Mouse (Mus musculus) liver, adult 2 months (tissue): ENCODE data around the gene Il23a.

ENCODE experiments used
- CTCF ChIP-seq: fragments of 200-500 bp; IDR thresholded peaks from 2 replicates; pipeline ENCODE4 v1.5.1; 2011; ENCODE audit warnings: low read depth, low read length, control low read depth
- POLR2A ChIP-seq: fragments of 200-500 bp; IDR thresholded peaks from 2 replicates; pipeline ENCODE4 v1.6.1; 2011; ENCODE audit warnings: low read length, control low read depth; ENCODE audit not compliant: insufficient read depth; ENCODE audit errors: extremely low read depth

DNA sequence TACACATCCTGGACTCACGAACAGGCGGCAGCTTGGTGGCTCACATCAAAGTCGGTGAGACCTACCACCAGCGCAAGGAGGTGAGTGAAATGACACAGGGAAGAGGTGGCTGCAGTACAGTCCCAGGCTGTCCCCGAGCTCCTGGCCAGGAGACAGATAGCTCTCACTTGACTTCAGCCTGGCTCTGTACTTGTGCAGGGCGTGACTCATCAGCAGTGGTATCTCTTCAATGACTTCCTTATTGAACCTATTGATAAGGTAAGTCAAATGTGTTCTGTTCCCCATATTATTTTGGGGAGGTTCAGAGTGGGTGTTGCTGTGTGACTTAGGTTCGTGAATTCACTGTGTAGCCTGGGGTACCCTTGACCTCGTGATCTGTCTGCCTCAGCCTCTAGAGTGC is 17.0 kb upstream of the Il23a start:
- TF ChIP-seq CTCF (no peak), POLR2A (no peak)
